Mouse (Mus musculus) cortical plate, adult 2 months (tissue): ENCODE measurements at regions not wholly inside any gene's neighbourhood (a gene's known extent, or its start where the extent isn't known, plus 50 kb on each side); places are given as distances from the start of the nearest gene placed in this dataset.

Experiments
- CTCF ChIP-seq: fragments of 200-500 bp; IDR thresholded peaks from 2 replicates; pipeline ENCODE4 v1.5.1; 2011; ENCODE audit warnings: mild to moderate bottlenecking, control low read depth, low read length; ENCODE audit not compliant: insufficient read depth; ENCODE audit errors: extremely low read depth
- POLR2A ChIP-seq: fragments of 200-500 bp; IDR thresholded peaks from 2 replicates; pipeline ENCODE4 v1.6.1; 2011; ENCODE audit warnings: mild to moderate bottlenecking, low read length, control low read depth; ENCODE audit not compliant: insufficient read depth; ENCODE audit errors: extremely low read depth

GRCm38 (mm10) chr16:77877006-77877405 is 275.1 kb upstream of the Gm11146 start:
- TF ChIP-seq CTCF (no peak), POLR2A (no peak)
